Mouse (Mus musculus) c-Kit-positive CD71-positive TER-119-positive erythroid progenitor cells, embryonic 14.5 days (primary cell): ENCODE results near the gene Tdpoz3.
"Not testable (repeated sequence)": the region's sequence is repeated elsewhere in the genome, so short reads cannot be mapped to it uniquely, and the experiment has no call there.

ENCODE experiments used
- DNase-seq: peaks from one replicate; pipeline ENCODE4 v3.0.0-alpha.2; 2013; ENCODE audit warnings: low spot score

Gene Tdpoz3

GRCm38 (mm10) chr3:93825720-93826119 lies at the start of gene Tdpoz3:
Gene Tdpoz3, plus strand, starts transcription at chr3:93826020.
- not testable (repeated sequence) for DNase-seq

GRCm38 (mm10) chr3:93796098-93796497 lies 29.7 kb upstream of the Tdpoz3 start, which contains the start of gene Tdpoz4:
Gene Tdpoz4, plus strand, starts transcription at chr3:93796398.
- not testable (repeated sequence) for DNase-seq

GRCm38 (mm10) chr3:93813341-93813740 lies 12.5 kb upstream of the Tdpoz3 start:
- not testable (repeated sequence) for DNase-seq

- not testable (repeated sequence) for DNase-seq
Measured at GRCm38 (mm10) chr3:93858957-93859356, 33.1 kb downstream of the Tdpoz3 start.

GRCm38 (mm10) chr3:93870635-93871034 lies 44.8 kb downstream of the Tdpoz3 start:
- DNase-seq, result not testable (repeated sequence)
